Mouse (Mus musculus): Measurements from ENCODE around the gene Gm10638.
A peak's percentile ranks its signal among the peaks of the same experiment; 100 is the strongest.

Gm10638 gene

GRCm38 (mm10) chr8:86745221-86745934, at the start of gene Gm10638, which contains the start of gene Siah1a:
TSS of gene Gm10638 (plus strand) at chr8:86745699.
TSS of gene Siah1a (minus strand) at chr8:86745934.
- DNase-seq (ENCODE audit: low spot score) = peak; percentile 44

DNA sequence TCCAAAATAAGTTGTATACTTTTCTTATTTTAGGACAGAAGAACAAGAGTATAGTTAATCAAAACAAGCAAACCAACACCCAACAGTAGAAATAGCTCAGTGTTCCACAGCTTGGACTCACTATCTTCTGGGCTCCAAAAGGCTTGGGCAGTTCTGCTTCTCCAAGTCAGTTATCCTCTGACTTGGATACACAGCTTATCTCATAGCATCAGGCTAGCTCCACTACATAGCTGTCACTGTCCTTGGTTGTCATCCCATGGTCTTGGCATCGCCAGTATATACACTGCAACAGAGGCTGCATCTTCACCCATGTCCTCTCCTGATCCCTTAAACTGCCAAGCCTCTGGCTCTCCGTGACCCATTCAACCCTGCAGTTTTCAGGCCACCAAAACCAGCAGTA, 49.8 kb upstream of the Gm10638 start:
- DNase-seq (ENCODE audit: low spot score) = no peak

DNA sequence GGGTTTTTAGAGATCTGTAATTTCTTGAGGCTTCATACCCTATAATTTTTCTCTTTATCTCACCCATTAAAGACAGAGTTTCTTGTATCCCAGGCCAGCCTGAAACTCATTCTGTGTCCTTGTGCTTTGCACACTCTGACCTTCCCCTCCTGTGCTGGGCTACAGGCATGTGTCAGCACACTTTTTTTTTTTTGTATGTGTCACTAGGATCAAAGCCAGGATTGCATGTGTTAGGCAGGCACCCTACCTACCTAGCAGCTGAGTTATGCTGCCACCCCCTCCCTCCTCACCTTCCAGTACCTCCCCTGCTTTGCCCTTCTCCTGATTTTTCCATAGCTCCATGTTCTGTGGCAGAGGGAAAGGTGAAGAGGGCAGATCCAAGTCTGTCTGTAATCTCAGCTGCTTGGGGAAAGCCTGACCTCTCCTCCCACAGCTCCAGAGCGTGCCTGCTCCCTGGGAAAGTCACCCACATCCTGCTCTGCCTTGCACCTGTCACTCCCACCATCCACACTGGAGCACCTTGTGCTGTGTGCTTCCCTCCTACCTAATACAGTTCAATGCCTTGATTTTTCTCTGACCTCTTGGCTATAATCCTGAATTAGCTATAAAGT, 46.6 kb upstream of the Gm10638 start:
- DNase-seq (ENCODE audit: low spot score) = no peak

- no peak for DNase-seq (ENCODE audit: low spot score)
These were observed 46.0 kb upstream of the Gm10638 start for GRCm38 (mm10) chr8:86699471-86699870.

DNA sequence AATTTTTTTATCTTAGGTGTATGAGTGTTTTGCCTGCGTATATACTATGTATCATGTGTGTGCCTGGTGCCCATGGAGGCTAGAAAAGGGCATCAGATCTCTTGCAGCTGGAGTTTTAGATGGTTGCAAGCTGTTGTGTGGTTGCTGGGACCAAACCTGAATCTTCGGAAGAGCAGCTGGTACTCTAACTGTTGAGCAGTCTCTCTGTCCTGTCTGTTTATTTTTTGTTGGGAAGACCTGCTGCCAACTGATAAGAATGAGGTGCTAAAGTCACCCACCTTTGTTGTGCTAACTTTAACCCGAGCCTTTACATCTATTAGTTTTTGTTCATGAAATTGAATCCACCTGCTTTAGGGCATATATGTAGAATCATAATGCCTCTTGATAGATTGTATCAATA, 43.0 kb upstream of the Gm10638 start:
- no peak for DNase-seq (ENCODE audit: low spot score)

GRCm38 (mm10) chr8:86705317-86705716, 40.2 kb upstream of the Gm10638 start:
- DNase-seq (ENCODE audit: low spot score) = no peak

DNA sequence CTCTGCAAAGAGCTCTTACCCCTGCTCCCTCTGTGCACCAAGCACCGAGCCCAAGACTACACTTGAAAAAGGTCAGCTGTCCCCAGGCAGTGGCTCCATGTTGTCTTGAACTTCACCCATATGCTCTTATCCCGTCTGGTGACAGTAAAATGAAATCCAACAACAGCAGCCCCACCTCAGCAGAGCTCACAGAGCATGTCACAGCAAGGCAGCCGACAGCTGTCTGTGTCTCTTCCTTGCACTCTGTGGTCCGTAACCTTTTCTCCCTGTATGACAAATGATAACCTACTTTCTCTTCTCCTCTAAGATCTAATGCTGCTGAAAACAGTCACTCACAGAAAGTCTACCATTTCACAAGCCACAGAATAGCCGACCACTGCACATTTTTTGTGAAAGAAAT, 38.7 kb upstream of the Gm10638 start:
- no peak for DNase-seq (ENCODE audit: low spot score)

DNA sequence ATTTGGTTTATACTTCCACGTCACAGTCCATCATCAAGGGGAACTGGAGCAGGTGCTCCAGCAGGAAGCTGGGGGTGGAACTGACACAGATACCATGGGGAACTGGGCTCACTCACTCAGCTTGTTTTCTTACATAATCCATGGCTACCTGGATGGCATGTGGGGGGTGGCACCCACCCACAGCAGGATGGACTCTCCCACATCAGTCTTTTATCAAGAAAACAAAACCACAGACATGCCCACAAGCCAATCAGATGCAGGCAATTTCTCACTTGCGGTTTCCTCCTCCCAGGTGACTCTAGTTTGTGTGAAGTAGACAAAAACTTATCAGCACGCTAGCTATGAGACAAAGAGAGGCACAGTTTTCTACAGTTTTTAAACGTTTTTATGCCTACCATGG, 37.6 kb upstream of the Gm10638 start:
- DNase-seq (ENCODE audit: low spot score) = no peak

GRCm38 (mm10) chr8:86712594-86712993, 32.9 kb upstream of the Gm10638 start:
- no peak for DNase-seq (ENCODE audit: low spot score)

DNA sequence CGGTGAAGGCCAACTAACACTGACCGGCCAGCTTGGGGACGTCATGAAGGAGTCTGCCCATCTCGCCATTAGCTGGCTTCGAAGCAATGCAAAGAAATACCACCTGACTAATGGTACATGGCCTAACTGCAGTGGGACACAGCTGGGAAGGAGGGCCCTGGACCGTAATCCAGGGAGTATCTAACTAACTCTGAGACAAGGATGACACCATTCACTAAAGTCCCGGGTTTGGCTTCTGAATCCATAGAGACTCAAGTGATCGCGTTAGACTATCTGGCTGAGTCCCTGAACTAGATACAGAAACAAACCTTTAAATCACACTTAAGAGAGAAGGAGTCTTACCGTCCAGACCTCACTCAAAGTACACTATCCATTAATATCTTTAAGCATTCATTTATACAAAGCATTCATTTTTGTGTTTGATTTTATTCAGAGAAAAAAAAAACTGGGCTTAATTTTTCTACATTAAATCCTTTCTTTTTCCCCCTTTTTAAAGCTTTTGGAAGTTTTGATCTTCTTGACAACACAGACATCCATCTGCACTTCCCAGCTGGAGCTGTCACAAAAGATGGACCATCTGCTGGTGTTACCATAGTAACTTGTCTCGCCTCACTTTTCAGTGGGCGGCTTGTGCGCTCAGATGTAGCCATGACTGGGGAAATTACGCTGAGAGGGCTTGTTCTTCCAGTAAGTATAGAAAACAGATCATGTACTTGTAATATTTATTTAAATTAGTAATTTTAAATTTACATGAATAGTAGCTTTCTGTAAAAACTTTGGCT, 31.9 kb upstream of the Gm10638 start:
- peak; percentile 82 for DNase-seq (ENCODE audit: low spot score)

GRCm38 (mm10) chr8:86718332-86718994, 27.0 kb upstream of the Gm10638 start:
- DNase-seq (ENCODE audit: low spot score) = no peak

- DNase-seq (ENCODE audit: low spot score) = no peak
These were observed 26.1 kb upstream of the Gm10638 start for GRCm38 (mm10) chr8:86719368-86719767.

- DNase-seq (ENCODE audit: low spot score) = no peak
These were observed 24.6 kb upstream of the Gm10638 start for GRCm38 (mm10) chr8:86720756-86721459.

- no peak for DNase-seq (ENCODE audit: low spot score)
These were observed 24.0 kb upstream of the Gm10638 start for GRCm38 (mm10) chr8:86721490-86721889.

- DNase-seq (ENCODE audit: low spot score) = no peak
These were observed 18.5 kb upstream of the Gm10638 start for GRCm38 (mm10) chr8:86726959-86727358.

GRCm38 (mm10) chr8:86728224-86728950, 17.1 kb upstream of the Gm10638 start:
- no peak for DNase-seq (ENCODE audit: low spot score)

DNA sequence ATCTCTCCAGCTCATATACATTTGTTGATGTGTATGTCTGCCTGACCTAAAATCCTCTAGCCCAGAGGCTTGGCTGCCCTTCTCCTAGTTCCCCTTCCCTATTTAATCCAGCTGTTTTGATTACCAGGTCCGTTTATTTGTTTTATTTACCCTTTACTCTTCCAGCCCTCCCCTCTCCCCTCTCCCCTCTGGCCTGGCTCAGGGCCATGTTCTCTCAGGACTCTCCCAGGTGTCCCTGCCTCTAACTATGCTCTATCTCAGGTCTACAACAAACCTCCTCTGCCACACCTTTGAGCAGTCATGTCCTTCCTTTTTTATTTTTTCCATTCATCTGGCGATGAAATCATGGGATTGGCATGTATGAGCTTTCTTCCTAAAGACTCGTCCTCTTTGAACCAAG, 15.2 kb upstream of the Gm10638 start:
- no peak for DNase-seq (ENCODE audit: low spot score)

DNA sequence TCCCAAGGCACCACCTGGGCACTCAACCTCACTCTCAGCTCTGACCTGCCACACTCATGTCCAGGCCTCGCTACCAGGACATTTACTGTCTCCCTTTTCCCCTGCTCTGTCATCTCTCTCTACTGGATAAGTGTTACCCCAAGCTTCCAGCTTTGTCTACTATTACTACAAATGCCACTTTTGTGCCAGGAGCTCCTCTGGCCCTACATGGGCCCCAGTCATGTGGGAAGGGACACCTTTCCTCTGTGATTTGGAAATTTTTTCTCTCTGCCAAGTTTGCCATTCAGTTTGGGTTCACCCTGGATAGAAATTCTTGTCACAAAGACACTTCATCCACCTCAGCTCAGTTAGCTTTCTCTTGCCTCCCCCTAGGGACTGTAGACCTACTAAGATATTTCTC, 14.6 kb upstream of the Gm10638 start:
- DNase-seq (ENCODE audit: low spot score) = no peak

- DNase-seq (ENCODE audit: low spot score) = no peak
These were observed 11.3 kb upstream of the Gm10638 start for GRCm38 (mm10) chr8:86734171-86734570.

DNA sequence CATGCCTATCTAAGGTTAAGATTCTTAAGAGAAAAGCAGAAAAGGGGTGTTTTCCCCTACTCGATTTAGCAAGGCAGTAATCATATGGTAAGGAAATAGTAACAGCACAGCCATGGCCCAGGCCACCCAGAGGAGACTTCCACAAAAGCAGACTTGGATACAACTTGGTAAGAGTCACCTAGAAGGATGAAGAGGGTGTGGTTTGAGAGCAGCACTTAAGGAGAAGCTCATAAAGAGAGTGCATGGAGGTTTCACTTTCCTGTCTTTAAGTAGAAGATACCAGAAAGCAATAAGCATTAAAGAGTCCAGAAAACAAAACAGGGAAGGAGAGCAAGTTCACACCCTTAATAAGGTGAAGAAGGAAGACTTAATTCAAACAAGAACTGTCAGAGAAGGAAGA, 10.5 kb upstream of the Gm10638 start:
- DNase-seq (ENCODE audit: low spot score) = no peak

DNA sequence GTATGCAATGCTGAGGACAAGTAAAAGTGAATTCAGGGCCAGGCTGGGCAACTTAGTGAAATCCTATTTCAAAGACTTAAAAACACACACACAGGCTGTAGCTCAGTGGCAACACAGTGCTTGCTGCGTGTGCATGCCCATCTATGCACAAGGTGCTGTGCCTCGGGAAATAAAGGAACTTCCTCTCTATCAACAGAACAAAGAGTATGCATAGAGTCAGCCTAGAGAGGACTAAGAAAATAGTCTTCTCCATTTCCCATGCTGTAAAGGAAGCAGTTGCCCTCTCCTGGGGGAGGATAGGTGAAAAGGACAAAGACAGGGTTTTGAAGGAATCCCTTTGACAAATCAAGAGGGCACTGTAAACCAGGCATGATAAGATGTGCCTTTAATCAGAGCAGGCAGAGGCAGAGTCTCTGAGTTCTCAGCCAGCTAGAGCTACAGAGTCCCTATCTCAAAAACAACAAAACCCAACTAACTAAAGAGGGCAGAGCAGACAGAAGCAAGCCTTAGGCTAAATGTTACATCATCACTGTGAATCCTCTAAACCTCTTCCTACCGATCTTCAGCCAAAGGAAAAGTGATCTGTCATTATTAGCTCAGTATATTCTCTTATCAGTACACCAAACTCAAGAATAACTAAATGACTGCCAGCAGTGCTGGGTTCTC, 9.9 kb upstream of the Gm10638 start:
- DNase-seq (ENCODE audit: low spot score) = no peak
